Mouse (Mus musculus): ENCODE measurements at regions not wholly inside any gene's neighbourhood (a gene's known extent, or its start where the extent isn't known, plus 50 kb on each side); places are given as distances from the start of the nearest gene placed in this dataset.

- no peak overlapping the region for H3K4me3 ChIP-seq
- WGBS: 45% methylated on average over 3 of the region's 3 CpGs
Observed at GRCm38 (mm10) chr2:38420498-38420897, 81.4 kb downstream of the Lhx2 start.

DNA sequence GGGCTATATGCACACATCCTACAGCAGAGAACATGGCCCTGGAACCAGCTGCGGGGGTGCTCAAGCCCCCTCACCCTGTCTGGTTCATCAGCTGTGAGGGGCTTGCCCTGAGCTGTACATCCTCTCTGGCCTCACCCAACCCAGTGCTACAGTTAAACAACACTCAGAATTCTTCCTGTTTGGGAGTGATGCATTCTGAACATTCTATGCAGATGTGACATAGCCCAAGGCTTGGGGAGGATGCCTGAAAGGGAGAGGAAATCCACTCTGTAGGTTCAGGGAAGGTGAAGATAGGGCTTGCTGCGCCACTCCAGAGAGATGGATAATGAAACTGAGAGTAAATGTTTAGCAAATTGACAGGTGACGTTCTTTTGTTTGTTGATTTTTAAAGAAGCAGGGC is 83.3 kb downstream of the Lhx2 start:
- peaks cover 16% of the 10 kb centered on the region for H3K4me1 ChIP-seq
- WGBS: 78% methylated on average over 3 of the region's 3 CpGs
- no peak overlapping the region for H3K4me3 ChIP-seq
- no peak for DNase-seq (ENCODE audit: low spot score)
- no peak overlapping the region for H3K27ac ChIP-seq
- H3K9me3 ChIP-seq: no peaks in the 10 kb centered on the region
- peaks cover 12% of the 10 kb centered on the region; the same call in 1 of the 2 replicates for H3K27me3 ChIP-seq (ENCODE audit: insufficient read depth, poor library complexity, severe bottlenecking)
- H3K36me3 ChIP-seq: no peaks in the 10 kb centered on the region

More at GRCm38 (mm10) chr2:38420498-38420897, 81.4 kb downstream of the Lhx2 start:
- no peaks in the 10 kb centered on the region for H3K36me3 ChIP-seq
- DNase-seq (ENCODE audit: low spot score): no peak
- H3K9me3 ChIP-seq: no peaks in the 10 kb centered on the region
- H3K27ac ChIP-seq: no peak overlapping the region
- peaks cover 16% of the 10 kb centered on the region for H3K4me1 ChIP-seq
- peaks cover 12% of the 10 kb centered on the region; the same call in 1 of the 2 replicates for H3K27me3 ChIP-seq (ENCODE audit: insufficient read depth, poor library complexity, severe bottlenecking)

DNA sequence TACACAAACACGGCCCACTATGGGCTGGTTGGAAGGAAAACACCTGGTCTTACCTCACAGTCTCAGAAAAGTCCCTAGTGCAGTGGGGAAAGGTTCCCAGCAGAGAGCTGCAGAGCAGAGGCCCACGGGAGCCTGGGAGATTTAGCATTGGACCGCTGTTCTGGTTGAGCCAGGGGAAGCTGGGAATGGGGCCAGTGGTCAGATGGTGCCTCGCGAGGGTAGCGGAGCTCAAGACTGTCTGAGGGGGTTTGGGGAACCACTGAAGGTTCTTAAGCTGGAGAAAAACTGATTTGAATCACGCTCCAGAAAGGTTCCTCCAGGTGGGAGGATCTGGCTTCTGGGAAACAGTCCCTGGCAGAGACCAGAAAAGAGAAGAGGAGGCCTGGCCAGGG is 84.8 kb downstream of the Lhx2 start:
- DNase-seq (ENCODE audit: low spot score): no peak
- Histone ChIP-seq H3K27ac (peak overlapping the region; percentile 64; the same call in 1 of the 2 replicates), H3K27me3 (ENCODE audit: insufficient read depth, poor library complexity, severe bottlenecking) (peaks cover 12% of the 10 kb centered on the region; the same call in 1 of the 2 replicates), H3K9me3 (no peaks in the 10 kb centered on the region), H3K36me3 (no peaks in the 10 kb centered on the region), H3K4me3 (no peak overlapping the region), H3K4me1 (peaks cover 16% of the 10 kb centered on the region)
- 37% methylated on average over 7 of the region's 7 CpGs for WGBS

- peak overlapping the region; percentile 45 for H3K4me3 ChIP-seq
- H3K27me3 ChIP-seq (ENCODE audit: insufficient read depth, poor library complexity, severe bottlenecking): peaks cover 12% of the 10 kb centered on the region; the same call in 1 of the 2 replicates
- no peak for DNase-seq (ENCODE audit: low spot score)
- H3K27ac ChIP-seq: peak overlapping the region; percentile 64
- H3K9me3 ChIP-seq: no peaks in the 10 kb centered on the region
- H3K36me3 ChIP-seq: no peaks in the 10 kb centered on the region
- WGBS: 4% methylated on average over 19 of the region's 22 CpGs
- peaks cover 16% of the 10 kb centered on the region for H3K4me1 ChIP-seq
Observed at GRCm38 (mm10) chr2:38424278-38424931, 85.3 kb downstream of the Lhx2 start.

GRCm38 (mm10) chr2:38424976-38425375 is 85.9 kb downstream of the Lhx2 start:
- Histone ChIP-seq H3K4me3 (peak overlapping the region; percentile 45), H3K36me3 (no peaks in the 10 kb centered on the region), H3K9me3 (no peaks in the 10 kb centered on the region), H3K4me1 (peaks cover 16% of the 10 kb centered on the region), H3K27ac (peak overlapping the region; percentile 6; the same call in 1 of the 2 replicates), H3K27me3 (ENCODE audit: insufficient read depth, poor library complexity, severe bottlenecking) (peaks cover 12% of the 10 kb centered on the region; the same call in 1 of the 2 replicates)
- WGBS: 29% methylated on average over 9 of the region's 9 CpGs
- no peak for DNase-seq (ENCODE audit: low spot score)

DNA sequence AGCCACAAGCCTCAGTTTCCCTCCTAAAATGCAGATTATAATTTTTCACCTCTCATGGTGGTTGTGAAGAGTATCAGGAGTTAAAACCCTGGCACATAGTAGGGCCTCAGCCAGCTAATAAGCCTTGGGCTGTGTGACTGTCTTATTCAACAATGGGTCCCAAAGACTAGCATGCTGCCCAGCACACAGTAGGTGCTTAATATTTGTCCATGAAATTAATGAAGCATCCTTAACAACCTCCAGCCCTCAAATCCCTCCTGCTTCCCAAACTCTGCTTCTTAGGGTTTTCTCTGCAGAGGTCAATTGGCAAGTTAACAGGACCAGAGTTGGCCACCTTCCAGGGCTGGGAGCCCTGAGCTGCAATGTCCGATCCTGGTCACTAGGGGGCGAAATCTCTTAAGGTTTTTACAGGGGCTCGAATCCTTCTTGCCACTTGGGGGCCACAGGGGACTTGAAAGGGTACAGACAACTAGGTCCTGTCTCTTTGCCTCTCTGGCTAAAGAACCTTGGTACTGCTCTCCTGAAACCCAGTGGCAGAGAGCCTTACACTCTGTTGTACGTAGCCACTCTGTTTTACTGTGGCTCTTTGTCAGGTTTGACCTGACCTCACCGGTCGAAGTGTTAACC is 81.6 kb upstream of the Nek6 start:
- H3K27me3 ChIP-seq (ENCODE audit: insufficient read depth, poor library complexity, severe bottlenecking): 0 out of 2 replicates have a peak, but pooled peaks cover 5% of the 10 kb centered on the region
- H3K36me3 ChIP-seq: no peaks in the 10 kb centered on the region
- no peaks in the 10 kb centered on the region for H3K9me3 ChIP-seq
- no peak overlapping the region for H3K27ac ChIP-seq
- no peak overlapping the region for H3K4me3 ChIP-seq
- peaks cover 5% of the 10 kb centered on the region for H3K4me1 ChIP-seq
- 37% methylated on average over 6 of the region's 6 CpGs for WGBS
- DNase-seq (ENCODE audit: low spot score): peak; percentile 80

- Histone ChIP-seq H3K4me1 (no peaks in the 10 kb centered on the region), H3K36me3 (no peaks in the 10 kb centered on the region), H3K27ac (no peak overlapping the region), H3K27me3 (ENCODE audit: insufficient read depth, poor library complexity, severe bottlenecking) (0 out of 2 replicates have a peak, but pooled peaks cover 5% of the 10 kb centered on the region), H3K9me3 (no peaks in the 10 kb centered on the region), H3K4me3 (no peak overlapping the region)
- 67% methylated on average over 5 of the region's 5 CpGs for WGBS
- no peak for DNase-seq (ENCODE audit: low spot score)
Observed at GRCm38 (mm10) chr2:38431546-38431945, 79.9 kb upstream of the Nek6 start.

- Histone ChIP-seq H3K27me3 (ENCODE audit: insufficient read depth, poor library complexity, severe bottlenecking) (0 out of 2 replicates have a peak, but pooled peaks cover 5% of the 10 kb centered on the region), H3K9me3 (no peaks in the 10 kb centered on the region), H3K4me3 (no peak overlapping the region), H3K4me1 (no peaks in the 10 kb centered on the region), H3K27ac (no peak overlapping the region), H3K36me3 (no peaks in the 10 kb centered on the region)
- 23% methylated on average over 3 of the region's 3 CpGs for WGBS
- DNase-seq (ENCODE audit: low spot score): no peak
Observed at GRCm38 (mm10) chr2:38433736-38434135, 77.7 kb upstream of the Nek6 start.

- H3K4me3 ChIP-seq: no peak overlapping the region
- no peak overlapping the region for H3K27ac ChIP-seq
- H3K4me1 ChIP-seq: no peaks in the 10 kb centered on the region
- WGBS: 66% methylated on average over 4 of the region's 4 CpGs
- no peak for DNase-seq (ENCODE audit: low spot score)
- 0 out of 2 replicates have a peak, but pooled peaks cover 5% of the 10 kb centered on the region for H3K27me3 ChIP-seq (ENCODE audit: insufficient read depth, poor library complexity, severe bottlenecking)
- no peaks in the 10 kb centered on the region for H3K36me3 ChIP-seq
- H3K9me3 ChIP-seq: no peaks in the 10 kb centered on the region
Observed at GRCm38 (mm10) chr2:38436701-38437100, 74.7 kb upstream of the Nek6 start.

DNA sequence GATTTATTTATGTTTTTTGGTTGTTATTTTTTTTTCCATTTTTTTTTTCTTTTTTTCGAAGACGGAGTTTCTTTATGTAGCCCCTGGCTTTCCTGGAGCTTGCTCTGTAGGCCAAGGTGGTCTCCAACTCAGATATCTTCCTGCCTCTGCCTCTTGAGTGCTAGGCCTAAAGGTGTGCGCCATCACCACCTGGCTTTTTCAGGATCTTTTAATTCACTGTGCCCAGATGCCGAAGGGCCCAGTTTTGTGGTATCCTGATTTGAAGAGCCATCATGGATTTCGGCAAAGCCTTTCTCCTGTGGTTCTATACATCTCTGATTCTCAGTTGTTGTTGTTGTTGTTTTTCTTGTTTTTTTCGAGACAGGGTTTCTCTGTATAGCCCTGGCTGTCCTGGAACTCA is 72.3 kb upstream of the Nek6 start:
- Histone ChIP-seq H3K27ac (no peak overlapping the region), H3K4me1 (no peaks in the 10 kb centered on the region), H3K9me3 (no peaks in the 10 kb centered on the region), H3K36me3 (no peaks in the 10 kb centered on the region), H3K4me3 (no peak overlapping the region), H3K27me3 (ENCODE audit: insufficient read depth, poor library complexity, severe bottlenecking) (no peaks in the 10 kb centered on the region)
- no peak for DNase-seq (ENCODE audit: low spot score)
- WGBS: 86% methylated on average over 6 of the region's 6 CpGs

GRCm38 (mm10) chr2:38439973-38440372 is 71.5 kb upstream of the Nek6 start:
- 63% methylated on average over 5 of the region's 5 CpGs for WGBS
- no peaks in the 10 kb centered on the region for H3K9me3 ChIP-seq
- H3K36me3 ChIP-seq: no peaks in the 10 kb centered on the region
- no peak for DNase-seq (ENCODE audit: low spot score)
- H3K27me3 ChIP-seq (ENCODE audit: insufficient read depth, poor library complexity, severe bottlenecking): no peaks in the 10 kb centered on the region
- H3K4me3 ChIP-seq: no peak overlapping the region
- no peak overlapping the region for H3K27ac ChIP-seq
- H3K4me1 ChIP-seq: no peaks in the 10 kb centered on the region

DNA sequence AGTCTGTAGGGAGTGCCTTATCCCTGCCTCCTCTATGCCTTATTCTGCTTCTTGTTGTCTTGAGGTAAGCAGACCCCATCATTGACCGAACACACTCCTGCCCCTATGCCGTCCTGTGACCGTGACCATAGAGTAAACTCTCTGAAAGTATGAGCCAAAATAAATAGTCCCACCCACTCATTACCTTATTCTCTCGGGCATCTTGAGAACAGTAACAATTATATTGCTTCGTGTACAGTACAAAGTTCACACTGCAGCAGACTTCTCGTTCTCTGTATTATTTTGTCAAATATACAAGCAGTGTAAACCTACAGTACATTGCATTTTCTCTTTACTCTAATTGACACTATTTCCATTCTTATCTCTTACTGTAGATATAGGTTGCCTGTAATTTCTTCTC is 62.4 kb upstream of the Nek6 start:
- Histone ChIP-seq H3K27ac (no peak overlapping the region), H3K27me3 (ENCODE audit: insufficient read depth, poor library complexity, severe bottlenecking) (no peaks in the 10 kb centered on the region), H3K36me3 (no peaks in the 10 kb centered on the region), H3K9me3 (no peaks in the 10 kb centered on the region), H3K4me1 (no peaks in the 10 kb centered on the region), H3K4me3 (no peak overlapping the region)
- DNase-seq (ENCODE audit: low spot score): no peak
- WGBS: 82% methylated on average over 6 of the region's 6 CpGs

DNA sequence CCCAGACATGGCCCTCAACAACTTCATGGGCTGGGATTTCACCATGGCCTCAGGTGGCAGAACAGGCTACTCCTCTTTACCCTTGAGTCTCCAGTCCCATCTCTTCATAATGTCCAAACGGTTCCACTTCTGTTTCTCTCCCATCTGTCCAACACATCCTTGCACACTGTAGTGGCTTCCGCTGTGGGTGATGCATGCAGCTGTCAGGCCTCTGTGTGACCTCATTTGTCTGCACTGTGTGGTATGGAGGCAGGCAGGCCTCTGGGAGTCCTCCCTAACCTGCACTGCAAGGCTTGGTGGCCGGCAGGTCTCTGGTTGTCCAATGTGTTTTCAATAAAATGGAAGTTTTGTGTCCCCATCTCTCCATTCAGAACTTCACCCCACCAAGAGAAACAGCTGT is 54.9 kb upstream of the Nek6 start:
- Histone ChIP-seq H3K4me3 (no peak overlapping the region), H3K36me3 (no peaks in the 10 kb centered on the region), H3K27me3 (ENCODE audit: insufficient read depth, poor library complexity, severe bottlenecking) (no peaks in the 10 kb centered on the region), H3K27ac (no peak overlapping the region), H3K9me3 (no peaks in the 10 kb centered on the region), H3K4me1 (peaks cover 7% of the 10 kb centered on the region; the same call in 1 of the 2 replicates)
- 89% methylated on average over 3 of the region's 3 CpGs for WGBS
- no peak for DNase-seq (ENCODE audit: low spot score)
